20 mouse cellular contexts compared by ENCODE assay signal in genomic region chr7:73505266-73505665, GRCm38 (mm10). TPM values are rescaled to one million over a fixed set of nuclear protein-coding genes. Genes with fewer than 3 reads are reported as not detected.
DNase-seq lines count a peak whose midpoint lies in the region; ATAC-seq and TF ChIP-seq lines count a peak whose summit lies in the region.
"Had no signal": no experiment of that assay in that cellular context is flagged by ENCODE, and none has a peak within 500 bp of the region (broad histone marks: within the 10 kb centered on the region; RNA-seq: fewer than 3 reads in every experiment).

No protein-coding gene starts in this region.

- H3K4me1 ChIP-seq in forebrain, embryonic 14.5 days (ENCODE audit: control insufficient read depth, insufficient read depth, low read length): peaks cover 2% of the 10 kb centered on the region; the same call in 1 of the 2 replicates
- no peaks in the 10 kb centered on the region for H3K4me1 ChIP-seq in forebrain, postnatal 0 days (ENCODE audit: insufficient read depth)
- no peaks in the 10 kb centered on the region for H3K4me1 ChIP-seq in hindbrain, postnatal 0 days (ENCODE audit: insufficient read depth, low read length)
- H3K4me1 ChIP-seq: embryonic facial prominence, embryonic 15.5 days; forebrain, embryonic 10.5 days; heart, embryonic 12.5 days; hindbrain, embryonic 10.5 days had no signal

- H3K9ac ChIP-seq in forebrain, embryonic 14.5 days (ENCODE audit: low read length): no peak overlapping the region
- no peak overlapping the region for H3K9ac ChIP-seq in forebrain, postnatal 0 days
- H3K9ac ChIP-seq in hindbrain, postnatal 0 days (replicated peaks; ENCODE audit: low read length): no peak overlapping the region
- H3K9ac ChIP-seq: embryonic facial prominence, embryonic 15.5 days; forebrain, embryonic 15.5 days; heart, embryonic 12.5 days; hindbrain, embryonic 14.5 days had no signal

- H3K27ac ChIP-seq in forebrain, embryonic 14.5 days (ENCODE audit: low read depth, low read length): no peak overlapping the region
- H3K27ac ChIP-seq in forebrain, postnatal 0 days (ENCODE audit: low read depth, low read length): no peak overlapping the region
- no peak overlapping the region for H3K27ac ChIP-seq in hindbrain, postnatal 0 days
- H3K27ac ChIP-seq: embryonic facial prominence, embryonic 15.5 days; forebrain, embryonic 10.5 days; forebrain, embryonic 15.5 days; hindbrain, embryonic 10.5 days; hindbrain, embryonic 14.5 days had no signal

- WGBS in forebrain, embryonic 14.5 days: 50% methylated on average over 6 of the region's 6 CpGs
- WGBS in forebrain, postnatal 0 days: 49% methylated on average over 6 of the region's 6 CpGs
- WGBS in hindbrain, postnatal 0 days: 61% methylated on average over 6 of the region's 6 CpGs

- H3K36me3 ChIP-seq in forebrain, embryonic 14.5 days (ENCODE audit: control insufficient read depth, insufficient read depth, low read length): peaks cover 87% of the 10 kb centered on the region
- peaks cover 49% of the 10 kb centered on the region for H3K36me3 ChIP-seq in forebrain, postnatal 0 days (ENCODE audit: insufficient read depth)
- peaks cover 38% of the 10 kb centered on the region; the same call in 1 of the 2 replicates for H3K36me3 ChIP-seq in hindbrain, postnatal 0 days (ENCODE audit: insufficient read depth, low read length)

- peak; percentile 35 for DNase-seq in forebrain, embryonic 14.5 days (ENCODE audit: low spot score)
- no peak for DNase-seq in forebrain, postnatal 0 days
- peak; percentile 58 for DNase-seq in brain, embryonic 14.5 days (ENCODE audit: low read depth)
- DNase-seq in lung, postnatal 10 days: peak; percentile 40
- DNase-seq in Muller cell, postnatal 12 days (ENCODE audit: inconsistent ontology term): no peak
- DNase-seq in hindbrain, postnatal 0 days (ENCODE audit: low spot score): no peak
- DNase-seq: adrenal gland, adult 2 months; adrenal gland, postnatal 25 days; cerebellum, adult 11 months; cerebellum, adult 8-10 months; embryo, embryonic 11 days; gastrocnemius, postnatal 14 days had no signal

- no peak overlapping the region for H3K4me2 ChIP-seq in forebrain, embryonic 14.5 days (ENCODE audit: low read length)
- no peak overlapping the region for H3K4me2 ChIP-seq in forebrain, postnatal 0 days (ENCODE audit: low read depth)
- H3K4me2 ChIP-seq in hindbrain, postnatal 0 days (ENCODE audit: low read depth, low read length): no peak overlapping the region
- H3K4me2 ChIP-seq: embryonic facial prominence, embryonic 15.5 days; forebrain, embryonic 15.5 days; heart, embryonic 12.5 days; hindbrain, embryonic 14.5 days had no signal

- no peak overlapping the region for H3K4me3 ChIP-seq in forebrain, embryonic 14.5 days (ENCODE audit: low read depth, low read length)
- H3K4me3 ChIP-seq in forebrain, postnatal 0 days (ENCODE audit: low read depth, low read length): no peak overlapping the region
- H3K4me3 ChIP-seq in hindbrain, postnatal 0 days (ENCODE audit: low read length): no peak overlapping the region
- H3K4me3 ChIP-seq: embryonic facial prominence, embryonic 15.5 days; erythroblast, embryonic 14.5 days; forebrain, embryonic 10.5 days; forebrain, embryonic 15.5 days; heart, embryonic 12.5 days; hindbrain, embryonic 10.5 days had no signal

- H3K9me3 ChIP-seq in forebrain, embryonic 14.5 days (replicated peaks; ENCODE audit: control insufficient read depth, low read length): no peaks in the 10 kb centered on the region
- H3K9me3 ChIP-seq in forebrain, postnatal 0 days (ENCODE audit: low read length): no peaks in the 10 kb centered on the region
- H3K9me3 ChIP-seq in hindbrain, postnatal 0 days (ENCODE audit: low read length): no peaks in the 10 kb centered on the region
- H3K9me3 ChIP-seq: embryonic facial prominence, embryonic 15.5 days; forebrain, embryonic 10.5 days; forebrain, embryonic 15.5 days; heart, embryonic 12.5 days; hindbrain, embryonic 10.5 days had no signal

- TF ChIP-seq CTCF in forebrain, postnatal 0 days (IDR thresholded peaks at IDR 0.05; ENCODE audit: low read depth): no peak
- TF ChIP-seq CTCF in brain, embryonic 14.5 days (IDR thresholded peaks at IDR 0.05; ENCODE audit: borderline replicate concordance, extremely low read depth, insufficient read depth, insufficient read length): no peak
- no peak for TF ChIP-seq CTCF in hindbrain, postnatal 0 days (IDR thresholded peaks at IDR 0.05; ENCODE audit: low read depth)

- 0 out of 2 replicates have a peak, but pooled peaks have one; percentile 8 for ATAC-seq in forebrain, embryonic 14.5 days
- no peak for ATAC-seq in forebrain, postnatal 0 days
- ATAC-seq in hindbrain, postnatal 0 days: no peak
- ATAC-seq: forebrain, embryonic 15.5 days had no signal

- no peaks in the 10 kb centered on the region for H3K27me3 ChIP-seq in forebrain, embryonic 14.5 days (replicated peaks; ENCODE audit: control insufficient read depth, insufficient read depth, low read length)
- H3K27me3 ChIP-seq in forebrain, postnatal 0 days (ENCODE audit: insufficient read depth, low read length): no peaks in the 10 kb centered on the region
- no peaks in the 10 kb centered on the region for H3K27me3 ChIP-seq in hindbrain, postnatal 0 days (ENCODE audit: insufficient read depth, low read length)
- H3K27me3 ChIP-seq: CH12.LX; embryonic facial prominence, embryonic 15.5 days; forebrain, embryonic 15.5 days; heart, embryonic 12.5 days had no signal

- no peak for TF ChIP-seq POLR2A in brain, embryonic 14.5 days (IDR thresholded peaks at IDR 0.05; ENCODE audit: borderline replicate concordance, extremely low read depth, insufficient read depth, insufficient read length, poor library complexity, severe bottlenecking)

RNA-seq across cellular contexts. Expression of gene Chd2, which starts 36.4 kb away (rescaled TPM):
- 40.2 and 43.4 TPM in 2 replicates for polyA plus RNA-seq in forebrain, embryonic 14.5 days (2014; fragmentation: Nextera tagmentation; extraction: Ambion mirVana)
- total RNA-seq in forebrain, postnatal 0 days (2014; rRNA removed): 31.9 and 53.9 TPM in 2 replicates
- 20.2 and 32.0 TPM in 2 replicates for polyA plus RNA-seq in forebrain, postnatal 0 days (2015; fragmentation: Nextera tagmentation; extraction: Ambion mirVana)
- 51.8 and 54.9 TPM in 2 replicates for polyA plus RNA-seq in brain, embryonic 14.5 days (2012; rRNA removed)
- total RNA-seq in hindbrain, postnatal 0 days (2014; rRNA removed): 33.4 and 35.2 TPM in 2 replicates
- polyA plus RNA-seq in hindbrain, postnatal 0 days (2015; fragmentation: Nextera tagmentation; extraction: Ambion mirVana): 36.1 and 40.7 TPM in 2 replicates

Comparison
In these comparisons a context has a peak if more than half of its experiments do, and no peak if none do; other contexts are left out.
1. DNase-seq: peak in forebrain, embryonic 14.5 days (single experiment), brain, embryonic 14.5 days (single experiment) and lung, postnatal 10 days (single experiment); none in forebrain, postnatal 0 days (single experiment), Muller cell, postnatal 12 days (single experiment) and hindbrain, postnatal 0 days (single experiment).